16 mouse cellular contexts compared by ENCODE assay signal in the genomic region with DNA sequence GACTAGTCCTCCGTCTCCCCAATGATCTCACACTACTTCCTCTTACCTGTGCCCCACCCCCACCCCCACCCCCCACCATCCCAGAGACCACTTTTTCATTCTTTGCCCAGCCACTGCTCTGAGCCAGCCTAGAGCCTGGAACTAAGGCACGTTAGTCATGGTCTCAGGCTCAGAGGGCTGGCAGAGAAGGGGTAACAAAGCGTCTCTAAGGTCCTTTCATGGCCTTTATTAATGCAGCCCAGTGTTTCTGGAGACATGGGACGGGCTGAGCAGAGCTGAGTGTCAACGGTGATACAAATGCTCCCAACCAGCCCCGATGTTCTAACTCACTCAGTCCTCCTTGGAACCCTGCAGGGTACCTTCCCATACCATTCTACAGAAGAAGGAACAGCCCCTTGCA. TPM values are rescaled to one million over a fixed set of nuclear protein-coding genes. Genes with fewer than 3 reads are reported as not detected.
DNase-seq lines count a peak whose midpoint lies in the region; ATAC-seq and TF ChIP-seq lines count a peak whose summit lies in the region.
"Had no signal": no experiment of that assay in that cellular context is flagged by ENCODE, and none has a peak within 500 bp of the region (broad histone marks: within the 10 kb centered on the region; RNA-seq: fewer than 3 reads in every experiment).

No protein-coding gene starts in this region.

- ATAC-seq in embryonic facial prominence, embryonic 13.5 days (ENCODE audit: insufficient number of reproducible peaks, insufficient read depth, low FRiP score, low TSS enrichment, low read depth), result no peak
- peak; percentile 57; the same call in 1 of the 2 replicates for ATAC-seq in hindbrain, postnatal 0 days
- ATAC-seq in midbrain, embryonic 15.5 days (replicated peaks), result peak; percentile 50; the same call in 1 of the 2 replicates
- ATAC-seq: forebrain, embryonic 14.5 days; inflammation-experienced regulatory T-cells, adult 6 months; liver, postnatal 0 days had no signal

- no peak overlapping the region for H3K4me3 ChIP-seq in embryonic facial prominence, embryonic 13.5 days
- H3K4me3 ChIP-seq in hindbrain, postnatal 0 days (ENCODE audit: low read length), result no peak overlapping the region
- no peak overlapping the region for H3K4me3 ChIP-seq in midbrain, embryonic 15.5 days
- H3K4me3 ChIP-seq in left cerebral cortex, adult 2 months, result no peak overlapping the region
- H3K4me3 ChIP-seq: limb, embryonic 15.5 days had no signal

- no peak overlapping the region for H3K4me2 ChIP-seq in embryonic facial prominence, embryonic 13.5 days
- no peak overlapping the region for H3K4me2 ChIP-seq in hindbrain, postnatal 0 days (ENCODE audit: low read depth, low read length)
- H3K4me2 ChIP-seq in midbrain, embryonic 15.5 days, result no peak overlapping the region
- H3K4me2 ChIP-seq: heart, embryonic 11.5 days; limb, embryonic 15.5 days had no signal

- H3K9me3 ChIP-seq in embryonic facial prominence, embryonic 13.5 days, result no peaks in the 10 kb centered on the region
- no peaks in the 10 kb centered on the region for H3K9me3 ChIP-seq in hindbrain, postnatal 0 days (ENCODE audit: low read length)
- no peaks in the 10 kb centered on the region for H3K9me3 ChIP-seq in midbrain, embryonic 15.5 days
- H3K9me3 ChIP-seq: limb, embryonic 15.5 days had no signal

- peak overlapping the region; percentile 66; the same call in 1 of the 2 replicates for H3K27ac ChIP-seq in embryonic facial prominence, embryonic 13.5 days
- H3K27ac ChIP-seq in hindbrain, postnatal 0 days, result no peak overlapping the region
- H3K27ac ChIP-seq in midbrain, embryonic 15.5 days, result no peak overlapping the region
- no peak overlapping the region for H3K27ac ChIP-seq in left cerebral cortex, adult 2 months
- H3K27ac ChIP-seq: limb, embryonic 15.5 days had no signal

- 17% methylated on average over 6 of the region's 6 CpGs for WGBS in embryonic facial prominence, embryonic 13.5 days
- WGBS in hindbrain, postnatal 0 days, result 23% methylated on average over 6 of the region's 6 CpGs
- WGBS in midbrain, embryonic 15.5 days, result 12% methylated on average over 6 of the region's 6 CpGs

- H3K4me1 ChIP-seq in embryonic facial prominence, embryonic 13.5 days, result peaks cover 46% of the 10 kb centered on the region
- peaks cover 7% of the 10 kb centered on the region for H3K4me1 ChIP-seq in hindbrain, postnatal 0 days (ENCODE audit: insufficient read depth, low read length)
- H3K4me1 ChIP-seq in midbrain, embryonic 15.5 days, result peaks cover 13% of the 10 kb centered on the region

- no peaks in the 10 kb centered on the region for H3K36me3 ChIP-seq in embryonic facial prominence, embryonic 13.5 days
- H3K36me3 ChIP-seq in hindbrain, postnatal 0 days (ENCODE audit: insufficient read depth, low read length), result no peaks in the 10 kb centered on the region
- H3K36me3 ChIP-seq in midbrain, embryonic 15.5 days (replicated peaks), result no peaks in the 10 kb centered on the region
- H3K36me3 ChIP-seq: limb, embryonic 15.5 days had no signal

- DNase-seq in embryo, embryonic 11 days, result peak; percentile 51
- peak; percentile 51 for DNase-seq in hindbrain, postnatal 0 days (ENCODE audit: low spot score)
- no peak for DNase-seq in adrenal gland, postnatal 25 days
- no peak for DNase-seq in left cerebral cortex, adult 2 months (ENCODE audit: extremely low spot score in 1 of 2, low spot score in 2 of 2)
- DNase-seq in B cell, adult 2 months, result no peak
- DNase-seq: gastrocnemius, postnatal 36 days; heart, postnatal 14 days; liver, postnatal 0 days; lung, postnatal 14 days; retina, postnatal 1 day had no signal

- intact Hi-C loops in left cerebral cortex, adult 2 months (cut with DNase I), result no loop called here

- peaks cover 30% of the 10 kb centered on the region for H3K27me3 ChIP-seq in embryonic facial prominence, embryonic 13.5 days
- H3K27me3 ChIP-seq in hindbrain, postnatal 0 days (ENCODE audit: insufficient read depth, low read length), result no peaks in the 10 kb centered on the region; the same call in 1 of the 2 replicates
- H3K27me3 ChIP-seq in midbrain, embryonic 15.5 days (replicated peaks), result no peaks in the 10 kb centered on the region

- TF ChIP-seq CTCF in hindbrain, postnatal 0 days (IDR thresholded peaks at IDR 0.05; ENCODE audit: low read depth), result no peak
- TF ChIP-seq CTCF in left cerebral cortex, adult 2 months (IDR thresholded peaks at IDR 0.05), result no peak

- H3K9ac ChIP-seq in embryonic facial prominence, embryonic 13.5 days, result no peak overlapping the region
- no peak overlapping the region for H3K9ac ChIP-seq in hindbrain, postnatal 0 days (replicated peaks; ENCODE audit: low read length)
- no peak overlapping the region for H3K9ac ChIP-seq in midbrain, embryonic 15.5 days
- H3K9ac ChIP-seq: limb, embryonic 15.5 days; liver, postnatal 0 days had no signal

RNA-seq across cellular contexts. Expression of a gene that starts 30.2 kb away (rescaled TPM):
- 22.1 and 34.0 TPM in 2 replicates for polyA plus RNA-seq in embryonic facial prominence, embryonic 13.5 days (2015; fragmentation: Nextera tagmentation; extraction: Ambion mirVana)
- 12.1 and 20.1 TPM in 2 replicates for total RNA-seq in hindbrain, postnatal 0 days (2014; rRNA removed)
- 9.9 and 10.0 TPM in 2 replicates for polyA plus RNA-seq in hindbrain, postnatal 0 days (2015; fragmentation: Nextera tagmentation; extraction: Ambion mirVana)
- polyA plus RNA-seq in midbrain, embryonic 15.5 days (2015; fragmentation: Nextera tagmentation; extraction: Ambion mirVana), result 4.6 and 9.0 TPM in 2 replicates
- 2.2 and 3.8 TPM in 2 replicates for total RNA-seq in adrenal gland, postnatal 25 days (2021)
- 1 to 10 TPM; 2.7 to 3.4 TPM for total RNA-seq in left cerebral cortex, adult 2 months (2021)

Comparison
In these comparisons a context has a peak if more than half of its experiments do, and no peak if none do; other contexts are left out.
1. DNase-seq: peak in embryo, embryonic 11 days (single experiment) and hindbrain, postnatal 0 days (single experiment); none in adrenal gland, postnatal 25 days (single experiment), left cerebral cortex, adult 2 months (0 of 2) and B cell, adult 2 months (0 of 2).